Mouse (Mus musculus): ENCODE measurements at regions not wholly inside any gene's neighbourhood (a gene's known extent, or its start where the extent isn't known, plus 50 kb on each side); places are given as distances from the start of the nearest gene placed in this dataset.

DNA sequence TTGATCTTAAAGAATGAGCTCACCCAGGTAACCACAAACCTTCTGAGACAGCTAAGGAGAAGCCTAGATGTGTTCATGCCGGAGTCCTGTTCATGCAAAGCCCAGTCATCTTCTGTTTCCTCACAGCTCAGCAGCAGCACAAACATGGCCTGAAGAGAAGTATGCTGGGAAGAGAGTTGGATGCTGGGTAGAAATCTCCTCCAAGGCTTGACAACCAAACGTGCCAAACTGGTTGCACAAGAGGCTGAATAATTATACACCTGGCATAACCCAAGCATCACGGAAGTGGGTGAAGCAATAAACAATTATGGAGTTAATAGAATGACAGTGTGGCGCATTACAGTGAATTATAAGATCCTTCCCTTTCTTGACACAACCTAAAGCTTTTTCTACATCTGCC lies 404.0 kb upstream of the Acvr2a start:
- no peak for TF ChIP-seq CTCF (IDR thresholded peaks at IDR 0.05; ENCODE audit: low read depth)
- TF ChIP-seq EP300 (IDR thresholded peaks at IDR 0.05; ENCODE audit: low read depth): no peak

All from liver, embryonic 14.5 days (tissue).